Mouse (Mus musculus) embryonic facial prominence, embryonic 12.5 days (tissue): ENCODE measurements around the gene Txndc5. TPM values are rescaled to one million over a fixed set of nuclear protein-coding genes. Genes with fewer than 3 reads are reported as not detected.
A peak's percentile ranks its signal among the peaks of the same experiment; 100 is the strongest.

Experiments used
- ATAC-seq: fragments of 200-750 bp; cut with Nextera tagmentation; 2 replicates; pipeline ENCODE4 v1.8.0; 2017; ENCODE audit not compliant: insufficient number of reproducible peaks, insufficient read depth, low FRiP score, low TSS enrichment
- H3K27ac ChIP-seq: fragments of 300-500 bp; sonication (generic); 2 replicates; pipeline ENCODE4 v1.5.1; 2016; ENCODE audit warnings: mild to moderate bottlenecking
- H3K27me3 ChIP-seq: fragments of 300-500 bp; sonication (generic); 2 replicates; pipeline ENCODE4 v1.6.1; 2016; ENCODE audit warnings: mild to moderate bottlenecking, moderate library complexity
- H3K36me3 ChIP-seq: fragments of 300-500 bp; sonication (generic); 2 replicates; pipeline ENCODE4 v1.6.1; 2016; ENCODE audit warnings: mild to moderate bottlenecking
- H3K4me1 ChIP-seq: fragments of 300-500 bp; sonication (generic); 2 replicates; pipeline ENCODE4 v1.6.1; 2016
- H3K4me2 ChIP-seq: fragments of 300-500 bp; sonication (generic); replicated peaks from 2 replicates; pipeline ENCODE4 v1.6.1; 2016; ENCODE audit warnings: mild to moderate bottlenecking, moderate library complexity
- H3K4me3 ChIP-seq: fragments of 300-500 bp; sonication (generic); 2 replicates; pipeline ENCODE4 v1.5.1; 2016; ENCODE audit warnings: mild to moderate bottlenecking
- H3K9ac ChIP-seq: fragments of 300-500 bp; sonication (generic); 2 replicates; pipeline ENCODE4 v1.6.1; 2016; ENCODE audit warnings: mild to moderate bottlenecking, moderate library complexity
- H3K9me3 ChIP-seq: fragments of 300-500 bp; sonication (generic); 2 replicates; pipeline ENCODE4 v1.6.1; 2016; ENCODE audit warnings: mild to moderate bottlenecking, moderate library complexity
- WGBS: fragments of 180-500 bp; shearing (Covaris S2); methylation state at CpG from one replicate; pipeline ENCODE4 v1.1.7; 2016; 5-methylcytosine and 5-hydroxymethylcytosine counted together
- polyA plus RNA-seq: library from polyadenylated mRNA; unstranded; fragments of >200 nt; fragmentation: Nextera tagmentation; extraction: Ambion mirVana; gene quantifications from 2 replicates; pipeline ENCODE4 v1.2.1, GENCODE M21; 2016

Gene Txndc5
- polyA plus RNA-seq, 1 experiment from 2014 or later: 217 TPM

DNA sequence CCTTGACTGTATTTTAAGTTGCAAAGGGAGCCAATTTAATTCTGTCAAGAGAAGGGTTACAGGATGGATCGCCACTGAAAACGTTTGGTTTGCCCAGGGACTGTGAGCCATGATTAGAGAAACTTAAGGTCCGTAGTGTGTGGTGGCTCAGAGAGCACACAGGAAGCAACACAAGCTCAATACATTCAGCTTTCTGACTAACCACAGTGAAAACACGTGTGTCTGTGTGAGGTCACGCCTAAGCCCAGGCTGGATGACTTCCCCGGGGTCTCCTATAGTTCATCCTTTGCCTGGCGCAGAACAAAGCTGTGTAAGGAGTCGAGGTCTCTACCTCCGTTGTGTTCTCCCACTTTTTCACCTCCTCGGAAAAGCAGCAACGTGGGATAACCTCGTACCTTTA, 27.3 kb downstream of the Txndc5 start:
- 90% methylated on average over 12 of the region's 12 CpGs for WGBS
- Histone ChIP-seq H3K4me2 (no peak overlapping the region), H3K9ac (no peak overlapping the region), H3K27ac (no peak overlapping the region), H3K36me3 (peaks cover 57% of the 10 kb centered on the region), H3K4me3 (no peak overlapping the region), H3K9me3 (no peaks in the 10 kb centered on the region), H3K27me3 (no peaks in the 10 kb centered on the region), H3K4me1 (0 out of 2 replicates have a peak, but pooled peaks cover 4% of the 10 kb centered on the region)
- ATAC-seq: no peak

DNA sequence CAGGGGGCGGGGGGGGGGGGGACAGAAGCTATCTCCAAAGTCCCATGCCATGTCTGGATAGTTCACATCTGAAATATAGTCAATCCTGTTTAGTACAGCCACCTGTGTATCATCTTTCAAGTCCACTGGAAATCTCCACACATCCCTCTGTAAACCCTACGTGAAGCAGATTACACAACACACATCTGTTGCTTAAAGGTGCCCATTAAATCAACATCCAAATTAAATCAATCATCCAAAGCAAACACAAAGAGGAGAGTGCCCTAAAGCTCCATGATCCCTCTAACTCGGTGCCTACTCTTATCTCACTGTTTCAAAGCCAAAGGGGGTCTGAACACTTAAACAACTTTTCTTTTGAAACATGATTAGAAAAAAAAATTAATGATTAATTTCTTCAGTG, 31.9 kb downstream of the Txndc5 start:
- no peak overlapping the region for H3K4me3 ChIP-seq
- H3K9ac ChIP-seq: no peak overlapping the region
- no peak overlapping the region for H3K4me2 ChIP-seq
- no peaks in the 10 kb centered on the region for H3K9me3 ChIP-seq
- H3K27ac ChIP-seq: no peak overlapping the region
- no peak for ATAC-seq
- H3K27me3 ChIP-seq: no peaks in the 10 kb centered on the region
- 60% methylated on average over 3 of the region's 3 CpGs for WGBS
- H3K36me3 ChIP-seq: peaks cover 13% of the 10 kb centered on the region
- no peaks in the 10 kb centered on the region for H3K4me1 ChIP-seq

GRCm38 (mm10) chr13:38486767-38487166, 41.9 kb downstream of the Txndc5 start:
- H3K36me3 ChIP-seq: no peaks in the 10 kb centered on the region
- H3K27ac ChIP-seq: no peak overlapping the region
- H3K9me3 ChIP-seq: no peaks in the 10 kb centered on the region
- 0 out of 2 replicates have a peak, but pooled peaks cover 7% of the 10 kb centered on the region for H3K4me1 ChIP-seq
- H3K4me2 ChIP-seq: no peak overlapping the region
- H3K27me3 ChIP-seq: no peaks in the 10 kb centered on the region
- 83% methylated on average over 6 of the region's 6 CpGs for WGBS
- no peak overlapping the region for H3K4me3 ChIP-seq
- ATAC-seq: no peak
- H3K9ac ChIP-seq: no peak overlapping the region

- WGBS: 84% methylated on average over 5 of the region's 5 CpGs
- Histone ChIP-seq H3K9ac (no peak overlapping the region), H3K4me3 (no peak overlapping the region), H3K9me3 (no peaks in the 10 kb centered on the region), H3K36me3 (no peaks in the 10 kb centered on the region), H3K4me1 (0 out of 2 replicates have a peak, but pooled peaks cover 7% of the 10 kb centered on the region), H3K27me3 (no peaks in the 10 kb centered on the region), H3K27ac (no peak overlapping the region), H3K4me2 (no peak overlapping the region)
- no peak for ATAC-seq
Observed at GRCm38 (mm10) chr13:38484701-38485100, 43.9 kb downstream of the Txndc5 start.

GRCm38 (mm10) chr13:38481021-38481420, 47.6 kb downstream of the Txndc5 start:
- H3K9me3 ChIP-seq: no peaks in the 10 kb centered on the region
- no peak for ATAC-seq
- H3K36me3 ChIP-seq: no peaks in the 10 kb centered on the region
- 0 out of 2 replicates have a peak, but pooled peaks cover 4% of the 10 kb centered on the region for H3K4me1 ChIP-seq
- no peak overlapping the region for H3K4me2 ChIP-seq
- no peak overlapping the region for H3K27ac ChIP-seq
- whole genome bisulfite sequencing: 90% methylated on average over 7 of the region's 7 CpGs
- no peak overlapping the region for H3K4me3 ChIP-seq
- H3K27me3 ChIP-seq: no peaks in the 10 kb centered on the region
- H3K9ac ChIP-seq: no peak overlapping the region

DNA sequence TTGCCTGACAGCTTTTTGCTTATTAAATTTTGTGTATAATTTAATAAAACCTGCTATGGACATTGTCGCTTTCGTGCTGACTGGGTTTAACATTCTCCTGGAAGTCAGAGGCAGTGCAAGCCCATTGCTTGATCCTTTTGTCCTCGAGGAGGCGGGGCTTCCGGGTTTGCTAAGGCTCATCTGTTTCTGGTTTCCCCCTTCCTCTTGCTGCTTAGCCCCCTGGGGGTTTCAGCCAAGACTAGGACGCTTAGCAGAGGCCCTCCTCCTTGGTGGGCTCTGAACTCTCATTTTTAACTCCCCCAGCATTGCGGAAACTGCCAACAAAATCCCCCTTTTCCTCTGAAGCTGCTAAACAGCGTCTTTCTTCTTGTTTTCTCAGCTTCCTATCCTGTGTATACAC, 51.7 kb downstream of the Txndc5 start:
- Histone ChIP-seq H3K9ac (no peak overlapping the region), H3K4me1 (0 out of 2 replicates have a peak, but pooled peaks cover 4% of the 10 kb centered on the region), H3K27ac (no peak overlapping the region), H3K27me3 (no peaks in the 10 kb centered on the region), H3K36me3 (no peaks in the 10 kb centered on the region), H3K4me2 (0 out of 2 replicates have a peak overlapping the region, but pooled peaks have one; percentile 13), H3K4me3 (no peak overlapping the region), H3K9me3 (no peaks in the 10 kb centered on the region)
- WGBS: 13% methylated on average over 8 of the region's 8 CpGs
- peak; percentile 28; the same call in 1 of the 2 replicates for ATAC-seq

DNA sequence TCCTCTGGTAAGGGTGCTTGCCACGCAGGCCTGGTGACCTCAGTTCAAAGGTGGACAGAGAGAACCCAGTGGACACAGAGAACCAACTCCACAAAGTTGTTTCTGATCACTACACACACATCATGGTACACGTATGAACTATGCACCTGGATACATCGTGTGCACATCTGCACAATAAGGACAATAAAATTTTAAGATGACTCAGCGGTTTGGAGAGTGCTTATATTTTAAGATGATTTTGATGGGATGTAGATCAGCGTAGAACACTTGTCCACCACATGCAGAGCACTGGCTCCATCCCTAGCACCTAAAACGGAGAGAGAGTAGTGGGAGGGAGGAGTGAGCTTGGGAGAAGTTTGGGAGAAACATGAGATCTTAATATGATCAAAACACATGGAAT, 55.1 kb downstream of the Txndc5 start:
- no peak overlapping the region for H3K4me2 ChIP-seq
- H3K4me1 ChIP-seq: 0 out of 2 replicates have a peak, but pooled peaks cover 4% of the 10 kb centered on the region
- no peak for ATAC-seq
- no peak overlapping the region for H3K9ac ChIP-seq
- H3K9me3 ChIP-seq: no peaks in the 10 kb centered on the region
- H3K27me3 ChIP-seq: no peaks in the 10 kb centered on the region
- H3K4me3 ChIP-seq: no peak overlapping the region
- no peak overlapping the region for H3K27ac ChIP-seq
- 86% methylated on average over 6 of the region's 6 CpGs for WGBS
- no peaks in the 10 kb centered on the region for H3K36me3 ChIP-seq

DNA sequence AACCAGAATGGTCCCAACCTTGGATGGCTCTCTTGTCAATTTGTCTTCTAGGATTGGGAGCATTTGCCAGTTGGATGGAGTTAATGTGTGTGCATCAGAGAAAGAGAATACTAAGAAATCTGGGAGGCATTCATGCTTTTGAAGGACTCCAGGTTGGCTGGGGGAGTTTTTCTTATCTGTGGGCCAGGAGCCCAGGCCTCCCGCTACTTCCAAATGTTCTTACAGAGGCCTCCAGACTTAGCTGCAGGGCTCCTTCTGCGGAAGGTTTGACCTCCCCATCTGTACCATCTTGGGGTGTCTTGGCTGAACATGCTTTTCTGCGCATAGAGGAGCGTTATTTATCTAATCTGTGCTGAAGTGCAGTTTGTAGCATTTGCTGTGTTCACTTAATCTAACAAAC, 56.0 kb downstream of the Txndc5 start:
- no peak for ATAC-seq
- 0 out of 2 replicates have a peak, but pooled peaks cover 4% of the 10 kb centered on the region for H3K4me1 ChIP-seq
- 93% methylated on average over 4 of the region's 4 CpGs for WGBS
- H3K9ac ChIP-seq: no peak overlapping the region
- no peak overlapping the region for H3K4me3 ChIP-seq
- no peaks in the 10 kb centered on the region for H3K9me3 ChIP-seq
- H3K27ac ChIP-seq: no peak overlapping the region
- H3K36me3 ChIP-seq: no peaks in the 10 kb centered on the region
- no peak overlapping the region for H3K4me2 ChIP-seq
- no peaks in the 10 kb centered on the region for H3K27me3 ChIP-seq

DNA sequence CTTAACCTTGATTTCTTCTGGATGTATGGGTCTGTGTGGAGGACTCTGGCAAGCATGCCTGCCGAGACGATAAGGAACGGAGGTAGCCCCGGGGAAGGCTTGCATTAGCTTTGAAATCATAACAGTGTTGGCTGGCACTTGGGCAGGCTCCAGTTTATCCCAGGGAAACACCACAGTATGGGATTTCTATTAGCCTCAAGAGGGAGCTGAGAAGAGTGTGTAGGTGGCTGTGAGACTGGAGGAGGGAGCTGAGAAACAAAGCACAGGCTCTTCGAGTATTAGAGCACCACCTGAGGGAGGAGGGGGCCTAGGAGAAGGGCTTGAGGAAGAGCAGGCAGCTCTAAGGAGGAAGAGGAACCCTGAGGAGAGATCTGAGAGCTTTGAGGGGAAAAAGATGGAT, 57.7 kb downstream of the Txndc5 start:
- H3K36me3 ChIP-seq: no peaks in the 10 kb centered on the region
- no peaks in the 10 kb centered on the region for H3K4me1 ChIP-seq
- ATAC-seq: no peak
- WGBS: 74% methylated on average over 5 of the region's 5 CpGs
- H3K9me3 ChIP-seq: no peaks in the 10 kb centered on the region
- no peak overlapping the region for H3K9ac ChIP-seq
- no peaks in the 10 kb centered on the region for H3K27me3 ChIP-seq
- H3K27ac ChIP-seq: no peak overlapping the region
- no peak overlapping the region for H3K4me3 ChIP-seq
- H3K4me2 ChIP-seq: no peak overlapping the region

DNA sequence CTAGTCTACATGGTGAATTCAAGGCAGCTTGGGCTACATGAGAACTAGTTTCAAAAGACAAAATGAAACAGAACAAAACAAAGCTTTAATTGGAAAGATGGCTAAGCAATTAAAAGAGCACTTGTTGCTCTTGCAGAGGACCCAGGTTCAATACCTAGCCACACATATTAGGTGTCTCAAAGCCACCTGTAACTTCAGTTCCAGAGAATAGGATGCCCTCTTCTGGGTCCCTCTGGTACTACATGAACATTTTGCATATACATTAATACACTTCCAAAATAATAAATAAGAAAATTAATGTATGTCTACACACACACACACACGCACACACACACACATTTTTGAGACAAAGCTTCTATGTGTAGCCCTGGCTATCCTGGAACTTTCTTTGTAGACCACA, 65.2 kb downstream of the Txndc5 start:
- H3K36me3 ChIP-seq: no peaks in the 10 kb centered on the region
- no peaks in the 10 kb centered on the region for H3K9me3 ChIP-seq
- ATAC-seq: no peak
- no peak overlapping the region for H3K4me3 ChIP-seq
- H3K27me3 ChIP-seq: no peaks in the 10 kb centered on the region
- no peak overlapping the region for H3K4me2 ChIP-seq
- H3K27ac ChIP-seq: no peak overlapping the region
- no peak overlapping the region for H3K9ac ChIP-seq
- no peaks in the 10 kb centered on the region for H3K4me1 ChIP-seq
- WGBS: 86% methylated on average over 1 of the region's 1 CpGs

- Histone ChIP-seq H3K36me3 (no peaks in the 10 kb centered on the region), H3K9ac (no peak overlapping the region), H3K27me3 (no peaks in the 10 kb centered on the region), H3K4me3 (no peak overlapping the region), H3K4me1 (peaks cover 6% of the 10 kb centered on the region), H3K9me3 (no peaks in the 10 kb centered on the region), H3K27ac (no peak overlapping the region), H3K4me2 (no peak overlapping the region)
- ATAC-seq: no peak
- WGBS: 58% methylated on average over 5 of the region's 5 CpGs
Observed at GRCm38 (mm10) chr13:38451446-38451845, 77.2 kb downstream of the Txndc5 start.
